Mouse (Mus musculus): ENCODE results near the gene Snx4.

The Snx4 gene

GRCm38 (mm10) chr16:33271824-33272223, 20.6 kb downstream of the Snx4 start:
- DNase-seq (ENCODE audit: low spot score) = no peak

DNA sequence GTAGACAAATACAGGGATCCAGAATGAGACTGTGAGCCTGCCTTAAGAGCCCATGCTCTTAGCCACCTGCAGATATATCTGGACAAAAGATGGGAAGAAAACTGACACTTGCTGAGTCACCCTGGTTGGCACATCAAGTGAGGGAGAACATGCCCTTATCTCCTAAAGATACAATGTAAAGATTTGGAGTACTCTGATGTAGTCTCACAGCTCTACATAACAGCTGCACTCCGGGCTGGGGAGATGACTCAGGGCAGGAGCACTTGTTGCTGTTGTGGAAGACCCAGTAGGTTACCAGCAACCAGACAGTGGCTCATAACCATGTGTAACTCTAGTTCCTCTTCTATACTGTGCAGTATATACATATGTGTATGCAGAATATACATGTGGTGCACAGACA, 31.8 kb downstream of the Snx4 start:
- no peak for DNase-seq (ENCODE audit: low spot score)

DNA sequence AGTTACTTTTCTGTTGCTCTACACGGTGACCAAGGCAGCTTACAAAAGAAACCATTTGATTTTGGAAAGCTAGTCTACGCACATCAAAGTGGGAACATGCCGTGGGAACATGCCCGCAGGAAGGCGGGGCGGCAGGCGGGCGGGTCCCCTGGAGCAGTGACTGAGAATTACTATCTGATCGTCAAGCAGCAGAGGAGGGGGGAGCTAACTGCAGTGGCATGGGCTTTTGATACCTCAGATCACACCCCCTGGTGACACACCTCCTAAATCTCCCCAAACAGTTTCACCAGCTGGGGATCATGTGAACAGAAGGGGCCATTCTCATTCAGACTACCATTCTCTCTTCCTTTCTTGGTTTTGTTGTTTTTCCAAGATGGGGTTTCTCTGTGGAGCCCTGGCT, 37.3 kb downstream of the Snx4 start:
- DNase-seq (ENCODE audit: low spot score) = no peak

- DNase-seq (ENCODE audit: low spot score) = no peak
Observed at GRCm38 (mm10) chr16:33289981-33290380, 38.7 kb downstream of the Snx4 start.

DNA sequence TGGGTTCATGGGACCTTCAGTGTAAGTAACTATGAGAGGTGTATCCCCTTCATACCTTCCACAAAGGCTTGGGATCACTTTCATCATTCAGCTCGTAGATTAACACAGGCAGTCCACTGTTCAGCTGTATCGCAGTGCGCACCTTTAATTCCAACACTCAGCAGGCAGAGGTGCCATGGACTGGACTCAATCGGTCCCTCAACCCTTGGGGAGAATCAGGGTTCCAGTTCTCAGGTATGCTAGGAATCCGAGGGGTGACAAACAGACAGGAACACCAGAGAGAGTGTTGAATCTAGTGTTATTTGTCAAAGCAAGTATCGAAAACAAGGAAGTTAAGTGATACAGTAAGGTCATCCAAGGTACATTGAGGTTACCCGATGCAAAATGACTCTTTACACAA, 41.0 kb downstream of the Snx4 start:
- DNase-seq (ENCODE audit: low spot score) = no peak

GRCm38 (mm10) chr16:33294681-33295080, 43.4 kb downstream of the Snx4 start:
- no peak for DNase-seq (ENCODE audit: low spot score)

GRCm38 (mm10) chr16:33295321-33295720, 44.1 kb downstream of the Snx4 start:
- DNase-seq (ENCODE audit: low spot score) = no peak

GRCm38 (mm10) chr16:33297493-33297892, 46.3 kb downstream of the Snx4 start:
- DNase-seq (ENCODE audit: low spot score) = no peak

GRCm38 (mm10) chr16:33306633-33307070, 55.4 kb downstream of the Snx4 start:
- DNase-seq (ENCODE audit: low spot score) = peak; percentile 81

DNA sequence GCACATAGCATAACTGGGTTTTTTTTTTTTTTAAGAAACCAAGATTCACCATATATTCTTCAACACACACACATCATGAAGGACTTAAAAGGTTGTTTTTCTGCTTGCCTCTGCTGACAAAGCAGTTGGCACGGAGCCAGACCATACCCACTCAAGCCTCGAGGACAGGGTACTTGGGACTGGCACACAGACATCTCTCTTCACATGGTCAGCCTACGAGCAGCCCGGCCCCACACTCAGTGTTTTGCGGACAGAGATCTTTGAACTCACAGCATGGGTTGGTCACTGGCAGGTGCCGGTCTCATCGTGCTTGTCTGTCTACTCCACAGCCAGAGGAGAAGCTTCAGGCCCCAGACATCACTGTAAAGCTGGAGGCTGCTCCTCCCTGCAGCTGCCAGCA, 56.5 kb downstream of the Snx4 start:
- no peak for DNase-seq (ENCODE audit: low spot score)

DNA sequence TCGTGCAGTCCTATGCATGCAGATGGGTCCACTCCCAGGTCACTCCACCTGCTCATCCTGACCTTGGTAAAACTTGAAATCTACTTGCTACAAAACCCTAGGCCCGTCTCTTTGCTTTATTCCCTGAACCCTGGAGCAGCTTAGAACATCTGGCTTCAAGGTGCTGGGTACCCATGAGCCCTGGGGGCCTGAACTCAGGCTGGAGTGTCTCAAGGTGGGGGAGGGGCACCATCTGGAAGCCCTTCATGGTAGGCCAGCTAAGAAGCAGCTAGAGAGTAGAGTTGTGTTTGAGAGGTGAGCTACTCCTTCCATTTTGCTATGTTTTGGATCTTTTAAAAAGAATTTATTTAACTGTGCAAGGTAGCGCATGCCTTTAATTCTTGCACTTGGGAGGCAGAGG, 57.8 kb downstream of the Snx4 start:
- no peak for DNase-seq (ENCODE audit: low spot score)

DNA sequence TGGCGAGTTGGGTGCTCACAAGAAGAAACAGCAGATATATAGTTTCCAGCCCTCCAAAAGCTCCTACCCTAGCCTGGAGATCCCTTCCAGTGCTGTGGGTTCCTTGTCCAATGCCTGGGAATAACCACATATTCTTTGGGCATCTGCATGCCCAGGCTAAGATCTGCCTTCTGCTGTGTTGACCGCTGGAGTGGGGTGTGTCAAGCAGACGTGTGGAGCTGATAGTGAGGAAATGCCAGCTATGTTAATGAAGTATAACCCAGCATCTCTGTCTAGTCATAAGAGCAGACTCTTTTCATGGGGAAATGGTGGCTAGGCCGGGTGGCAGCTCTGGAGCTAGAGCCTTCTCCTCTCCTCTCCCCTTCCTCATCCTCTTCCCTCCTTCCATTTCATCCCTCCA, 64.4 kb downstream of the Snx4 start:
- DNase-seq (ENCODE audit: low spot score) = no peak

- DNase-seq (ENCODE audit: low spot score) = no peak
Observed at GRCm38 (mm10) chr16:33317646-33318045, 66.4 kb downstream of the Snx4 start.

- DNase-seq (ENCODE audit: low spot score) = no peak
Observed at GRCm38 (mm10) chr16:33318059-33318458, 66.8 kb downstream of the Snx4 start.

DNA sequence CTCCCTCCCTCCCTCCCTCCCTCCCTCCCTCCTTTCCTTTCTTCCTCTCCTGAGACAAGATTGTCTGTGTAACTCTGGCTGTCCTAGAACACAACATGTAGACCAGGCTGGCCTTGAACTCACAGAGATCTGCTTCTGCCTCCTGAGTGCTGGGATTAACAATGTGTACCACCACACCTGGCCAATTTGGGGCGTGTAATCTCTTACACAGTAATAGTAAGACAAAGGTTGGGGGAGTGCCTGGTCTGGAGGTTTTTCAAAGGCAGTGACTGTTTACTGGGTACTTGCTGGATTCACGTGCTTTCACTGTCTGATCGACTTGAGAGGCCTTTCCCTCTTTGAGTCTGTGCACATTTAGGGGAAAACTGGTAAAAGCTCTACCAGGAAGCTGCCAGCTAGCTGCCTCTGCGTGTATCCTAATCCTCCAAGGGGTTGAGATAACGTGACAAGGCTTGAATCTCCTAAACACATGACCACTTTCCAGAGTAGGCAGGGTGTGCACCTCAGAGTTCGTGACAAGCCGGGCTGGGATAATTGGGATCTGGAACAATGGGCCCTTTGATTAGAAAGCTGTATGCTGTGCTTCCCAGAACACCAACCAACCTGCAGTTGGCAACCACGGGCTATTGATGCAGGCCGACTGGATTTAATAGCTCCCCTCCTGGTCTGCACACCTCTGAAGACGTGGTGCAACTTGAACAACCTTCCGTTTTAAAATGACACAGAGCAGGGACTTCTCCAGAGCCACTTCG, 74.6 kb downstream of the Snx4 start:
- no peak for DNase-seq (ENCODE audit: low spot score)

DNA sequence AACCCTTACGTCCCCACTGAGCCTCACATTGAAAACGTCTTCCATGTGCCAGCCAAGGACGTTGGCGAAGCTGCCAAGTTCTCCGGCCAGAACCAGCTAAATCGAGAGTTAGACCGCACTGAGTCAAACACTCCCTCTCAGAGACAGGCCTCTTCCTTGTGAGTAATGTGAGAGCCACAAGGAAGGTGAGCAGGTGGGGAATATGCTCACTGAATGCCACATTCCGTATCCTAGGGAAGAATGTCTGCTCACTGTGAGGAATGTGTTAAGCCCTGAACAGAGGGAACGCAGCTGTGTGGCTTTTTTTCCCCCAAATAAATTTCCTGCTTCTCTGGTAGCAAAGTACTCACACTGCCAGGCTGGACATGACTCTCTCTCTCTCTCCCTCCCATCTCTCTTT, 75.3 kb downstream of the Snx4 start:
- DNase-seq (ENCODE audit: low spot score) = no peak

GRCm38 (mm10) chr16:33327101-33327500, 75.9 kb downstream of the Snx4 start:
- DNase-seq (ENCODE audit: low spot score) = no peak

GRCm38 (mm10) chr16:33333015-33333414, 81.8 kb downstream of the Snx4 start:
- DNase-seq (ENCODE audit: low spot score) = no peak

- peak; percentile 80 for DNase-seq (ENCODE audit: low spot score)
Observed at GRCm38 (mm10) chr16:33337177-33337576, 85.9 kb downstream of the Snx4 start.

DNA sequence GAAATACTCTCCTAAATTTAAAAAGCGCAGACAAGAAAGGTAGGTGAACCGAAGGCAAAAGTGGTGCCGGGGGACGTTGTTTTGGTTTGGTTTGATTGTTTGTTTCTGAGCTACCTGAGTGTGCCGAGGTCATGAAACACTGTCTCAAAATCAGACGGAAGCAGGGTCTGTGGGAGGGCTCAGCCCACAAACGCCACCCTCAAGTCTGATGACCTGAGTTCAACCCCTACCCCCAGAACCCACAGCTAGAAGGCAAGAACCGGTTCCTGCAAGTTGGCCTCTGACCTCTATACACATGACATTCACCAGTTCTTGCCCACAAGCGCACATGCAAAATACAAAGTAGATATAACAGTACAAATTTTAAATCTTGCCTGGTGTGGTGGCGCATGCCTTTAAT, 86.4 kb downstream of the Snx4 start:
- no peak for DNase-seq (ENCODE audit: low spot score)

GRCm38 (mm10) chr16:33338492-33338891, 87.2 kb downstream of the Snx4 start:
- no peak for DNase-seq (ENCODE audit: low spot score)

GRCm38 (mm10) chr16:33339476-33339875, 88.2 kb downstream of the Snx4 start:
- DNase-seq (ENCODE audit: low spot score) = no peak

GRCm38 (mm10) chr16:33342356-33342755, 91.1 kb downstream of the Snx4 start:
- DNase-seq (ENCODE audit: low spot score) = no peak

DNA sequence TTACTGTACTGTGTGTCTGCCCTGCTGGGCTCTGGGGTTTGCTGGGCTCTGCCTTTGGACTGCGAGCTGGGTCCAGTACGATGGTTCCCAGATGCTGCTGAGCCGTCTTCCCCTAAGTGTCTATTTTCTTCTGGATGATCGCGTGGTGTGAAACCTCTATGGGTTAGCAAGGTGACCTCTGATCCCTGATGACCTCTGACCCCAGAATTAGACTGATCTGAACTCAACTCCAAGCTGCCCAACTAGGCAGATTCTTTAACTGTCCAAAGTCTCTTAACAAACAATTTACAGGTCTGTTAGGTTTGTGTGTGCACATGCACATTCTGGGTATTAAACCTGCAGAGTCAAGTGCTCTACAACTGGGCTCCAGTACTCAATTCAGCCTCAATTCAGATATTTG, 91.9 kb downstream of the Snx4 start:
- no peak for DNase-seq (ENCODE audit: low spot score)

All from urinary bladder, postnatal 14 days (tissue).